Mouse (Mus musculus) olfactory bulb, adult 2 months (tissue): ENCODE results near the gene Clstn3.

Source experiments
- CTCF ChIP-seq: fragments of 200-500 bp; IDR thresholded peaks from 2 replicates; pipeline ENCODE4 v1.5.1; 2012; ENCODE audit warnings: low read depth, mild to moderate bottlenecking, low read length, moderate library complexity; ENCODE audit not compliant: insufficient read depth
- POLR2A ChIP-seq: fragments of 200-500 bp; IDR thresholded peaks from 2 replicates; pipeline ENCODE4 v1.6.1; 2012; ENCODE audit warnings: mild to moderate bottlenecking, low read depth, low read length, moderate library complexity; ENCODE audit not compliant: insufficient read depth

- TF ChIP-seq POLR2A (no peak), CTCF (no peak)
Measured at GRCm38 (mm10) chr6:124496054-124496453, 31.5 kb upstream of the Clstn3 start.
